Mouse (Mus musculus): Measurements from ENCODE around the gene Top3a. TPM values are rescaled to one million over a fixed set of nuclear protein-coding genes. Genes with fewer than 3 reads are reported as not detected.

Gene Top3a
- total RNA-seq, 2 experiments from 2014 or later: 8.4 to 15.1 TPM

DNA sequence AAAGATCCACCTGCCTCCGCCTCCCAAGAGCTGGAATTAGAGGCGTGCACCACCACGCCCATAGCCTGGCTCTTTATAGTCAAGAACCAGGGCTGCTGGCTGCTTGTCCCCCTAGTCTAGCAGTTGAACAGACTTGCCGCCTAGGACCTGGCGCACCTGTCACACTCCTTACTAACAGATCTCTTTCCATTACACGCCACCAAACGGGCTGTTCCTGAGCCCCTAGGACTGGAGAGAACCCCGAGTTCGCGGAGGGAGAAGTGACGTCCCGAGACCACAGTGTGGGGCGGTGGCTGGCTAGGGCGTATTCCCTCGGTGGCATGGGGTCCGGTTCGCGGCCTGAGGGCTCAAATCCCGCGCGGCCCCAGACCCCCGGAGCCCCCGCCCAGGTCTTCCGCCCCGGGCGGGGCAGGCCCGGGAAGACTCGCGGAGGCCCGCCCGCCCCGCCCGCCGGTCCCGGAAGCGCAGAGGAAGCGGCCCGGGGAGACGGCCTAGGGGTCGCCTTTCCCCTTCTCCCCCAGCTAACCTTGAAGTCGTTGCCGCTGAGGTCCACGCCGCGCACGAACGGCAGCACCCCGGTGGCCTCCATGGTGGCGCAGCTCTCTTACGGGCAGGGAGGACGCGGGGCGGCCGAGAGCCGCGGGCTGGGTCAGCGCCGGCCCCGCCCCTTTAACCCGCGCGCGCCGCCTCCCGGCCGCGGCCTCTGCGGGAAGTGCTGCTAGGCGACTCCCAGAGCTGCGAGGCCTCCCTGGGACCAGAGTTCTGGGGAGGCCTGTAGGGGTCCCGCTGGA lies 50.4 kb downstream of the Top3a start, which contains the start of gene Flii:
TSS of gene Flii (minus strand) at position 663 of the 791 bp plus-strand sequence.
- ATAC-seq (replicated peaks; ENCODE audit: low FRiP score, poor library complexity, severe bottlenecking): peak; percentile 73

DNA sequence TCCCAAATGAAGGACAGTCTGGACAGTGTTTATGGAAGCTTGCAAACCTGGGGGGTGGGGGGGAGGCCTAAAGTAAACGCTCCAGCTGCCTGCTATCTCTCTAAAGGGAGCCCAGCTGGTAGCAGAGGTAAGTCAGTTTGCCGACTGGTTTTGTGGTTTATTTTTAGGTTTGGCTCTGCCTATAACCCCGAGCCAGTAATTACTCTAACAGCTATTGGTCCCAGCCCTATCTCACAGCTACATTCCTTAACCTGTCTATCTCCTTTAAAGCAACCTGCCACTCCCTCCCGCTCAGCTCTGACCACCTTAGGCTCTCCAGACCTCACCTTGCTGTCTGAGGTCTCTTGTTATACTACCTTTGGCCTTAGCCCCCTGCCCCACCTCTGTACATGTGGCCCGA lies 57.9 kb downstream of the Top3a start:
- no peak for ATAC-seq (replicated peaks; ENCODE audit: low FRiP score, poor library complexity, severe bottlenecking)

DNA sequence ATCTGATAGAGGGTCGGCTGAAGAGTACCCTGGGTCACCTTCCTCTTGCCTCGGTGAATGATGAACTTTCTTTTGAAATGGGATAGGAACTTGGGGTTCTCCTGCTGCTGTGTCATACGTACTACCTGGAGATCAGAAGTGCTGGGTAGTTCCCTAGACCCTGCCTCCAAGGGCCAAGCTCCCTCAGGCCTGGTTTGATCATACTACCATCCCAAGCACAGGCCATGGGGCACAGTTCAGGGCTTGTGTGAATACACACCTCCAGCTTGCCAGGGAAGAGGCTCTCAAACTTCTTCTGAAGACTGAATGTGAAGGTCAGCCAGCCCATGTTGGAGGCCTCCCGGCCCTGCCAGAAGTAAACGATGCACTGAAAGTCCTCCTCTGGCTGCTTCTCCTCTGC lies 61.3 kb downstream of the Top3a start:
- ATAC-seq (replicated peaks; ENCODE audit: low FRiP score, poor library complexity, severe bottlenecking): no peak

DNA sequence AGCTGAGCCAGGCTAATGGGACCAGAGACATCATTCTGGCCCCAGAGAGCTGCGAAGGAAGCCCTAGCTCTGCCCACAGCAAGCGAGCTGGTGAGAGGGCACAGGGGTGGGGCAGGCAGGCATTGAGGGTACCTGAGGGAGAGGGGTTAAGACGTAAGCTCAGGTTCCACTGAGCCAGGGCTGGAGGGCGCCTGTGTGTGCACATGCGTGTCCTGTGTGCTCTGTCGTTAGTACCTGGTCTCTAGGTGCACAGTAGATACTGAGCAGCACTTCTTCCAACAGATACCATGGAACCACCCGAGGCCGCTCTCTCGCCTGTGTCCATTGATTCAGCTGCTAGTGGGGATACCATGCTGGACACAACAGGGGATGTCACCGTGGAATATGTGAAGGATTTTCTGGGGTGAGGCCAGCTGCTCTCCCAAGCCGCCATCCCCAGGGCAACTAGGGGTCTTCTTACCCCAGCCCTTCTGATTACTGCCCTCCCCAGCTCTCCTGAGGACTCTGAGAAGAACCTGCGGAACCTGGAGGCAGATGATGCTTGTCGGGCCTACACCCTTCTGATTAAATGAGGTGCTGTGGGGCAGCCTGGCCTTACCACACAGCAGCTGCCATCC lies 64.4 kb downstream of the Top3a start:
- no peak for ATAC-seq (replicated peaks; ENCODE audit: low FRiP score, poor library complexity, severe bottlenecking)

DNA sequence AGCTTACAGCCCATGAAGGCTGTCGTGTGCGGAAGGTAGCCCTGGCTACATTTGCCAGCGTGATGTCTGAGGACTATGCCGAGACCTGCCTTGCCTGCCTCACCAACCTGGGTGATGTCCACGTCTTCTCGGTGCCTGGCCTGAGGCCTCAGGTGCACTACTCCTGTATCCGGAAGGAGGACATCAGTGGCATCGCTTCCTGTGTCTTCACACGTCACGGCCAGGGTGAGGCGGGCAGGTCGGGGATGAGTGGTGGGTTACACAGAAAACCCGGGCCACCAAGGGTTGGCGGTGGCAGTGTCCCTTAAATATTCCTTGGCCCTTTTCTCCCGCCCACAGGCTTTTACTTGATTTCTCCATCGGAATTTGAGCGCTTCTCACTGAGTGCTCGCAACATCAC lies 65.1 kb downstream of the Top3a start:
- ATAC-seq (replicated peaks; ENCODE audit: low FRiP score, poor library complexity, severe bottlenecking): no peak

DNA sequence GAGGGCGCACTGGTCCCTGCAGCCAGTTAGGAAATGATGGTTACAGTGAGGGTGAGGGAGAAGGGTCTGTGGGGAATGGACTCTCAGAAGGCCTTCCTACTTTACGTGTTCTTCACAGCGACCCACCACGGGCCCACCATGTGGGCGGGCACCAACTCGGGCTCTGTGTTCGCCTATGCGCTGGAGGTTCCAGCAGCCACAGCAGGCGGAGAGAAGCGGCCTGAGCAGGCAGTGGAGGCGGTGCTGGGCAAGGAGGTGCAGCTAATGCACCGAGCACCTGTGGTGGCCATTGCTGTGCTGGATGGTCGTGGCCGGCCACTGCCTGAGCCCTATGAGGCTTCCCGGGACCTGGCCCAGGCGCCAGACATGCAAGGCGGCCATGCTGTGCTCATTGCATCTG lies 65.9 kb downstream of the Top3a start:
- ATAC-seq (replicated peaks; ENCODE audit: low FRiP score, poor library complexity, severe bottlenecking): no peak

DNA sequence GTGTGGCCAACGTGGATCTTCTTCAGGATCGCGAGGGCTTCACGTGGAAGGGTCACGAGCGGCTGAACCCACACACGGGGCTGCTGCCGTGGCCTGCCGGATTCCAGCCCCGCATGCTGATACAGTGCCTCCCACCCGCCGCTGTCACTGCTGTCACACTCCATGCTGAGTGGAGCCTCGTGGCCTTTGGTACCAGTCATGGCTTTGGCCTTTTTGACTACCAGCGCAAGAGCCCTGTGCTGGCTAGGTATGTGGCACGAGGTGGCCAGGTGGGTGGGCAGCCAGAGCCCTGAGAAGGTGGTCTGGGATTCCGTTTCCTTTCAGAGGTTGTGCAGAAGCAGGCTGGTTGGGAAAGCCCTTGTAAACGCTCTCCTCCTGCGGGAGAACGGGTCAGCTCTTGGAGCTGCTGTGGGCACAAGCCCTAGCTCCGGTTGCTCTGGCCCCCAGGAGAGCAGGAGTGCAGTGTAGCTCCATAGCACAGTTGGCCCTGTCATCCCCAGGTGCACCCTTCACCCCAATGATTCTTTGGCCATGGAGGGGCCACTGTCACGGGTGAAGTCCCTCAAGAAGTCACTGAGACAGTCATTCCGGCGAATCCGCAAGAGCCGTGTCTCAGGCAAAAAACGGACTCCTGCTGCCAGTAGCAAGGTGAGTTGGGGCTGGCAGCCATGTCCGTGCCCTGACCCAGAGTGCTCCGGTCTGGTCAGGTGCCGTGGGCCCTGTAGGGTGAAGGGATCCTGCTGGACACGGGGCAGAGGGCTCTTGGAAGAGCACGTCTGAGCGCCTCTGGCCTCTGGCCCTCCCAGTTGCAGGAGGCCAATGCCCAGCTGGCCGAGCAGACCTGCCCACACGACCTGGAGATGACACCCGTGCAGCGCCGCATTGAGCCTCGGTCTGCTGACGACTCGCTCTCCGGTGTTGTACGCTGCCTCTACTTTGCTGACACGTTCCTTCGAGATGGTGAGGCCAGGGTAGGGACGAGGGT lies 67.4 kb downstream of the Top3a start:
- no peak for ATAC-seq (replicated peaks; ENCODE audit: low FRiP score, poor library complexity, severe bottlenecking)

DNA sequence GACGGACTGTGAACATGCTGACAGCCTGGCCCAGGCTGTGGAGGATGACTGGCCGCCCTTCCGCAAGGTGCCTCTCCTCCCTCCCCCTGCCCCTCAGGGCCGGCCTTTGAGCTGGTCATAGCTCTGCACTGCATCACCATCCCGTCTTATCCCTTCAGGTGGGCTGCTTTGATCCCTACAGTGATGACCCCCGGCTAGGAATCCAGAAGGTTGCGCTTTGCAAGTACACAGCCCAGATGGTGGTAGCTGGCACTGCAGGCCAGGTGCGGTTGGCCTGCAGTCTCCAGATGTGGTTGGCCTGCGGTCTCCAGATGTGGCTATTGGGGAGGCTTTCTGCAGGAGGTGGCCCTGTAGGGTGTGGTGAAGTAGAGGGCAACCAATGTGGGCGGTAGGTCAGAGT lies 68.5 kb downstream of the Top3a start:
- no peak for ATAC-seq (replicated peaks; ENCODE audit: low FRiP score, poor library complexity, severe bottlenecking)

DNA sequence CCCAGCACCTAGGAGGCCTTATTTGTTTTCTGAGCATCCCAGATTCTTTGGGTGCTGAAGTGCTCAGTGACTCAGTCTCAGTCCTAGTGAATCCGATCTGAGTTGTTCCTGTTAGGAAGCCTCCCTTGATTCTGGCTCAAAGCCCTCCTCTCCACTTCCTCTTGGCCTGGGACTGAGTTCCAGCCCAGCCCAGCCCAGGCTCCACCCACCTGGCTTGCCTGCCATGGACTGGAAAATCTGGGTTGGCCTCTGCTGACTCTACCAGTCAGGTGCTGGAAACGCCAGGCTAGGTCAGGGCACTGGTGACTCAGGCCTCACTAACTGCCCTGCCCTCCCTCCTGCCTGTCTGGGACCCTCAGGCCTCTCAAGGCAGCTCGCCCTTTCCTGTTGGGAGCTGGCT lies 69.5 kb downstream of the Top3a start:
- ATAC-seq (replicated peaks; ENCODE audit: low FRiP score, poor library complexity, severe bottlenecking): no peak

DNA sequence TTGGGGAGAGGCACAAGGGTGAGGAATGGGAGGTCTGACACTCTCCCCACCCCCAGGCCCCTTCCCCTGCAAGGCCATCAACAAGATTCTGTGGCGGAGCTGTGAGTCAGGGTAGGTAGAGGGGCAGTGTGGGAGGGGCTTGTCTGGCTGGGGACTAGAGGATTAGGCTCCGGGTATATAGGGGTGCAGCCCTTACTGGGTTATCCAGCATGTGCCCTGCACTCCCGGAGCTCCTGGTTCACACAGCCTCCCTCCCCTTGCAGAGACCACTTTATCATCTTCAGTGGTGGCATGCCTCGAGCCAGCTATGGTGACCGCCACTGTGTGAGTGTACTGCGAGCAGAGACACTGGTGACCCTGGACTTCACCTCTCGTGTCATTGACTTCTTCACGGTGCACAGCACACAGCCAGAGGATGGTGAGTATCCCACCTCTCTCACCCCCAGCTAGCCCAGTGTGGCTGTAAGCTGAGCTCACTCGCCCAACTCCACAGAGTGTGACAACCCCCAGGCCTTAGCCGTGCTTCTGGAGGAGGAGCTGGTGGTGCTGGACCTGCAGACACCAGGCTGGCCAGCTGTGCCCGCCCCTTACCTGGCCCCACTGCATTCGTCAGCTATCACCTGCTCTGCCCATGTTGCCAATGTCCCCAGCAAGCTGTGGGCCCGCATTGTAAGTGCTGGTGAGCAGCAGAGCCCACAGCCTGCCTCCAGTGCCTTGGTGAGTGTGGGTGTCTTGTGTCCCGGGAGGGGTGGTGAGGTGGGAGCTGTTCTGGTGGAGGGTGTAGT lies 70.3 kb downstream of the Top3a start:
- no peak for ATAC-seq (replicated peaks; ENCODE audit: low FRiP score, poor library complexity, severe bottlenecking)

DNA sequence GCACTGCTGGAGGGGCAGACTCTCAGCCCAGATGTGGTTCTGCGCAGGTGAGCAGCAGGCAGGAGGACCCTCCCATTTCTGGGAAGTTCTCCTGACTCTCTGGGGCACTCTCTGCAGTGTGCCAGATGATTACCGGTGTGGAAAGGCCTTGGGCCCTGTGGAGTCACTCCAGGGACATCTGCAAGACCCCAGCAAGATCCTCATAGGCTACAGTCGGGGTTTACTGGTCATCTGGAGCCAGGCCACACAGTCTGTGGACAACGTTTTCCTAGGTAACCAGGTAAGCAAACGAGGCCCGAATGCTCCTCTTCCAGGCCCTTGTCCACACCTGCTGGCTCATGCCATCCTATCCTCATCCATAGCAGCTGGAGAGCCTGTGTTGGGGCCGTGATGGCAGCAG lies 71.1 kb downstream of the Top3a start:
- ATAC-seq (replicated peaks; ENCODE audit: low FRiP score, poor library complexity, severe bottlenecking): no peak

DNA sequence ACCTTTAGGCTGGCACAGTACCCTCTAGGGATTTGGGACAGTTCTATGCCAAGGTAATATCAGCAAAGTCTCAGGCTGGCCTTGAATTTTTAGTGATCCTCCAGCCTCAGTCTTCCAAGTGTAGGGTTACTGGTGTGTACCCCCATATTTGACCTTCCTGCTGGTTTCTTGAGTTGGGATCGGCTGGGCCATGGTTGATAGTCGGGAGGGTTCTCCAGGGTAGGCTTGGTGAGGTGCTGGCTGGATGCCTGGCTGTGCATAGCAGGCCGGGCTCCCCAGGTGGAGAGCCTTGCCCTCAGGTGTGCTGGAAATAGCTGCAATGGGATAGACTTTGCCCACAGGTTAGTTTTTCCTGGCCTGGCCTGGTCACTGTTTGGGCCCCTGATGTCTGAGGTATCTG lies 71.9 kb downstream of the Top3a start:
- no peak for ATAC-seq (replicated peaks; ENCODE audit: low FRiP score, poor library complexity, severe bottlenecking)

DNA sequence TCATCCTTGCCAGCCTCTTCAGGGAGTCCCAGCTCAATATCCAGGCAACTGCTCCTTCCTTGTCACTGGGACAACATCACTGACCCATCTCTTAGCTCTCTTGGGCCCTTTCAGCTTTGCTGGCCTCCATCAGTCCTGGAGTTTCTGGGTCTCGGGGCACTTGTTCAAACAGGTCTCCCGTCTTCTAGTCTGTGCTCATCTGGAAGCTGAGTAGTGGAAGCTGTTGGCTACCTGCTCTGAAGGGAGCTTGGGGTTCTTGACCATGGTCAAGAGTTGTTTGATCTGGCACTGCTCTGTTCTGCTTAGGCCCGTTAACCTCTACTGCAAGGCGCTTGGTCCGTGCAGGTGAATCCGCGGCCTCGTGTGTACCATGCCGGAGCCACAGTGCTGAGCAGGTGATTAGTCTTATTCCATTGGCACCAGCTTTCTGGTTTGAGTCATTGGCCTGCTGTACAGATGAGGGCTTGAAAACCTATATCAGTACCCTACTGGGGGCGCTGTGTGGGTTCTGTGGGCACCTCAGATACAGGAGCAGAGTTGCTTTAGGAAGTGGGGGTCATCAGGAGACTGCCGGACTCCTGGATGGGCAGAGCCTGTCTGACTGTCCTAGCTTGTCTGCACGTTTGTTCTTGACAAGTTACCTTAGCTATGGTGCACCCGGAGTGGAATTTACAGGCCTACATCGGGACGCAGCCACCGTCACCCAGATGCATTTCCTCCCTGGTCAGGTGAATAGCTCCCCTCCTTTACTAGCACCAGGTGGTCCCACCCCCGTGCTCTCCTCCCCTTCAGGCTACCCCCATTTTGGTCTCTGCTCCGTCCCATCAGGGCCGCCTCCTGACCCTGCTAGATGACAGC lies 72.9 kb downstream of the Top3a start:
- ATAC-seq (replicated peaks; ENCODE audit: low FRiP score, poor library complexity, severe bottlenecking): no peak

DNA sequence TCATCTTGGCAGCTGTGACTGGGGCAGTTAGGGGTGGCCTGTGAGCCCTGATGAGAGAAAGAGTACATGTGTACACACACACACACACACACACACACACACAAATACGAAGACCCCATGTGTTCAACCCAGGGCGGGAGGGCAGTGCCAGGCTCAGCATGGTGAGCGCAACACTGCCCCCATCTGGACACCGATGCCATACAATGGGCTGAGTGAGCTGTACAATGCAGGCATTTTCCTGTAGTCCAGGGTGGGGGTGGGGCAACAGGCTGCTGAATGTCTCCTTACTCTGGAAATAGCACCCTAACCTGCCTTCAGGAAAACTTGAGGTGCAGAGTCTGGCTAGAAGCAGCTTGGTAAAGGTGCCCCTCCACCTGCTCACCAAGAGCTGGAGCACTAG lies 74.0 kb downstream of the Top3a start:
- ATAC-seq (replicated peaks; ENCODE audit: low FRiP score, poor library complexity, severe bottlenecking): 0 out of 2 replicates have a peak, but pooled peaks have one; percentile 37

DNA sequence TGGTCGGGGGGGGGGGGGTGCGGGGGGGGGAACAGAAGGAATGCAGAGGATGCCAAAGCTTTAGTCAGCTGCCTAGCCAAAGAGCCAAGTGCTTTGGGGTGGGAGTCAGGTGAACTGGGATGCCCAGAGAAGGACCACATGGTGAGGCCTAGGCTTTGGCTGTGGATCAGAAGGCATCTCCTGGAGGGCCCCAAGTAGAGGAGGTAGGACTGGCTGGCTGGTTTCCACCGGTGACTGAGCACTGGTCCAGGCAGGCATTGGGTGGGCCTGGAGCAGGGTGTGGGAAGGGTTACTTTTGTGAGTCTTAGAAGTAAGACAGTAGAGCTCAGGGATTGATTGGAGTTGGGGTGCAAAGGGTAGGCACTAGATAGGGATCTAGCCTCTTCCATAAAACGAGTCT lies 75.6 kb downstream of the Top3a start:
- no peak for ATAC-seq (replicated peaks; ENCODE audit: low FRiP score, poor library complexity, severe bottlenecking)

DNA sequence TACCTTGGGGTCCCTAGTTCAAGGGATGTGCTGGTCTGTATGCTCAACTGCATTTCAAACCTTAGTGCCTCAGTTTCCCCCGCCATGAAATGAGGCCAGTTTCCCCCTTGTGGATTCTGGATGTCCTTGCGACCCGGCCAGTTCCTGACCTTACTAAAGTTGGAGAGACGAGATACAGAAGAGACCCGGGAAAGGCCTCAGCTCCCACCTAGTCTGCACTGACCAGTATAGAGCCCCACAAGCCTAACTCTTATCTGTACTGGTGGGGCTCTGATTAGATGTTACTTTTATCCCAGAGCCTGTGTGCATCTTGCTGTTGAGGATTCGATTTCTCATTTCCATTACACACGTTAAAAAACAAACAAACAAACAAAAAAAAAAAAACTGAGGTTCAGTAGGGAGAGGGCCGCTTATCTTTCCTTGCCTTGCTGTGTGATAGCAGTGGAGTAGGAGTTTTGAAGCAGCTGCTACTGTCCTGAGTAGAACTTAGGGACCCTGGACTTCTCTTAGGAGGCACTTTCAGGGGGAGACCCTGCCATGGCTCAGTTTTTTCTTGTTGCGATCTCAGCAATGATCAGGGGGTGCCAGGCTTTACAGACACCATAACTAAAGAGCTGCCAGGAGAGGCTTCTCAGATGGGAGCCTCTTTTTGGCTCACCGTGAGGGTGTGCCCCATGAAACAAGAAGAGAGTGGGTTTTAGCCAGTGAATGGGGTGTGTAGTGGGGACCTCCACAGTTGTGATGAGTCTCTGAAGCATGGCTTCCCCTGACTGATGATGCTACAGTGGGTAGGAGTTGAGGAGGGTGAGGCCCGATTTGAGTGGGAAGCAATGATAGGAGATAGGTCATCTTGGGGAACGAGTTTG lies 76.6 kb downstream of the Top3a start:
- no peak for ATAC-seq (replicated peaks; ENCODE audit: low FRiP score, poor library complexity, severe bottlenecking)

DNA sequence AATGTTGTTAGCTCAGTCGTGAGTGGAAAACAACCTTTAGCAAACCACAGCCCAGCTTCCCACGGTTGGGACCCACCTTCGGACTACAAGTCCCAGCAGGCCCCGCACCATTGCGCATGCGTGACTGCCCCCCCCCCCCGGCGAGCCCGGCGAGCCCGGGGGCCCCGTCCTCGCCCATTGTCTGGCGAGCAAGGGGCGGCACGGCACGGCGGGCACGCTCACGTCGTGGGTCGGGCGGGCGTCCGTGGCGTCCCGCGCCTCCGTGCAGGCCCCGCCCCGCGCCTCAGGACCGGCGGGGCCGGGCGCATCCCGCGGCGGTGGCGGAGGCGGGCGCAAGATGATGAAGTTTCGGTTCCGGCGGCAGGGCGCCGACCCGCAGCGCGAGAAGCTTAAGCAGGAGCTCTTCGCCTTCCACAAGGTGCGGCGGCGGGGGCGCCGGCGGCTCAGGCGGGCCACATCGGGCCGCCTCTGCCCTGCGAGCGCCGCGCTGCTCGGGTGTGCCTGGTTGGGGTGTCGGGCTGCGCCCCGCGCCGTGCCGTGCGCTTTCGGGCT lies 77.6 kb downstream of the Top3a start, which contains the start of gene Llgl1:
TSS of gene Llgl1 (plus strand) at position 200 of the 552 bp plus-strand sequence.
- ATAC-seq (replicated peaks; ENCODE audit: low FRiP score, poor library complexity, severe bottlenecking): peak; percentile 87

Data from erythroid progenitor cell, adult 5-6 weeks (primary cell).